Mouse (Mus musculus): Measurements from ENCODE around the gene Slco3a1. TPM values are rescaled to one million over a fixed set of nuclear protein-coding genes. Genes with fewer than 3 reads are reported as not detected.

Slco3a1 gene
- polyA plus RNA-seq, 1 experiment from 2014 or later = 11.2 TPM

DNA sequence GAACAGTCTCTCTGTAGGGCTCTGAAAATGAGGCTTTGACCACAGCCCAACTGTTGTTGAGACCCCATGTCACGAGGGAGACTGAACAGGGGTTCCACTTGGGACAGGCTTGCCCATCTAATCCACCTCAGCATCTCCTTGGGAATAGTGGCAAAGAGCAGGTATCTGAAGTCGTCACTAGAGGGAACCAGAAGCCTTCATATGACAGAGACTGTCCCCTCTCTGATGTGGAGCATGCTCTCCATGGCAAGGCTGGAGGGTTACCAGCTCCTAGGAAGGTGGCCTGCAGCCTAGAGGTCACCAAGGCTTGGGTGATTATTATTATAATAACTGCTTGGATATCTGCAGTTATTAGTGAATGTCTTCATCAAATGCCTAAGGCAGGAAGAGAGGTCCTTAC lies 183.4 kb downstream of the Slco3a1 start:
- H3K27me3 ChIP-seq = peaks cover 30% of the 10 kb centered on the region
- no peaks in the 10 kb centered on the region for H3K9me3 ChIP-seq

DNA sequence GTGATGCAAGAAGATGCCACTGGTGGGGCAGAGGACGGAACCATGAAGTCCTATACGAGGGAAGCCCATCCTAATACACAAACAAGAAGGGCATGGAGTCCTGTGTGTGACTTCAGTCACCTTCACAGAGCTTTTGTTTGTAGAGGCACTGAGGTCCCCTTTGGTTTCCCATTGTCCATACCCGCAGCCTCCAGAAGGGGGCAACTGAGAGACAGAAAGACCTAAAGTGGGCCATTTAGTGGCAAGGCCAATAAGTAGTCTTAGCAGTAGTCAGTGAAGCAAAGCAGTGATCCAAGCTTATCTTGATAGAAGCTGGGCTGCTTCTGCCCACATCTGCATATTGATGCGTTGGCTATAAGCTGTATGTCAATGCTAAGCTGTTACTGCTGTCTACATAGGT lies 184.9 kb downstream of the Slco3a1 start:
- Histone ChIP-seq H3K9ac (no peak overlapping the region), H3K36me3 (no peaks in the 10 kb centered on the region)
- WGBS = 70% methylated on average over 4 of the region's 4 CpGs

More for the DNA sequence above, 183.4 kb downstream of the Slco3a1 start:
- WGBS = 26% methylated on average over 2 of the region's 2 CpGs
- no peak overlapping the region for H3K27ac ChIP-seq
- H3K36me3 ChIP-seq = no peaks in the 10 kb centered on the region
- ATAC-seq (ENCODE audit: low FRiP score, low read depth) = peak; percentile 66; the same call in 1 of the 2 replicates
- peaks cover 17% of the 10 kb centered on the region for H3K4me1 ChIP-seq
- no peak overlapping the region for H3K4me2 ChIP-seq (replicated peaks)
- H3K4me3 ChIP-seq = no peak overlapping the region
- no peak overlapping the region for H3K9ac ChIP-seq

DNA sequence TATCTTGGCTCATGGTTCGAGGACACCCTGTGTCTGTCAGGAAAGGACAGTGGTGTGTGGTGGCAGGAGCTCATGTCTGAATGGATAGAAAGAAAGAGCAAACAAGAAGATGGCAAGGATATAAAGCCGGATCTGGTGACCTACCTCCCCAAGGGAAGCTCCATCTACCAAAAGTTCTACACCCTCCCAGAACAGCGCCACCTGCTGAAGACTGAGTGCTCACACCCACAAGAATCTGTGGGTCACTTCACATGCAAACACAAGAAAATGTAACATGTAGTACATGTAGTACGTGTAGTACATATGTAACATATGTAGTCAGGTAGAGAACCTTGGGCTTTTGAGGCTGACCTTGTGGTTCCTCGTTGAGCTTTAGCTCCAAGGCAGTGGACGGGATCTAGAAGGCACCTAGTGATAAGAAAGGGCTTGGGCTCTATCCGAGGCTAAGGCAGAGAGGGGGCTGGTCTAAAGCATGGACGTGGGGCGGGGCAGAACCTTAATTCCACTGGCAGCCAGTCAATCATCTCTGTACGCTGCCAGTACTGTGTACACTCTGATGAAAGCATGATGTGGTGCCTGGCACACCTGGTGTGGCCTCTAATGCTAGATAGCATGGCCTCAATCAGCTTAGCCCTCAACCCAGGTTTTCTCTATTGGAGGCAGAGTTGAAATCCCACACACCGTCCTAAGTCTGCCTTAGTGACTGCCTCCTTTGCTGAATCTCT lies 186.2 kb downstream of the Slco3a1 start:
- WGBS = 84% methylated on average over 11 of the region's 11 CpGs
- Histone ChIP-seq H3K27me3 (peaks cover 20% of the 10 kb centered on the region; the same call in 1 of the 2 replicates), H3K4me1 (peaks cover 15% of the 10 kb centered on the region), H3K9me3 (no peaks in the 10 kb centered on the region), H3K4me3 (no peak overlapping the region), H3K27ac (no peak overlapping the region), H3K36me3 (no peaks in the 10 kb centered on the region), H3K9ac (no peak overlapping the region), H3K4me2 (replicated peaks) (no peak overlapping the region)
- ATAC-seq (ENCODE audit: low FRiP score, low read depth) = no peak

More for the DNA sequence above, 184.9 kb downstream of the Slco3a1 start:
- H3K27ac ChIP-seq = no peak overlapping the region
- no peak overlapping the region for H3K4me3 ChIP-seq
- no peaks in the 10 kb centered on the region for H3K9me3 ChIP-seq
- peaks cover 20% of the 10 kb centered on the region; the same call in 1 of the 2 replicates for H3K27me3 ChIP-seq
- H3K4me1 ChIP-seq = peaks cover 15% of the 10 kb centered on the region
- no peak overlapping the region for H3K4me2 ChIP-seq (replicated peaks)
- no peak for ATAC-seq (ENCODE audit: low FRiP score, low read depth)

DNA sequence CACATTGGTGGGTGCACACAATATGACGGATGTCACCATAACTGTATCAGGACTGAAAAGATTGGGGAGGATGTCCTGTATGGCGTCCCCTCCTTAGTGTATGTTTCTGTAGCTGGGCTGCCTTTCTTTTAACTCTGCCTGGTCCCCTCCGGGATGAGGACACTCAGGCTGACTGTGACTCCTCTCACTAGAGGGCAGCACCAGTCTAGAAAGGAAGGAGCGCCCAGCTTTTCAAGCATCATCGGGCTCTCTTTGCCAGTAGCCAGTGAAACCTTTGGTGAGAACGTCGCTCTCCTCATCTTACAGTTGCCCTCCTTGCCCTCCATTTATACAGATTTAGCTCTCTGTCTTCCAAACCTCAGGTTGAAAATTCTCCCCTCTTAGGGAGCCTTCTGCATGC lies 187.2 kb downstream of the Slco3a1 start:
- Histone ChIP-seq H3K4me2 (replicated peaks) (no peak overlapping the region), H3K4me3 (no peak overlapping the region), H3K27ac (no peak overlapping the region), H3K9me3 (no peaks in the 10 kb centered on the region), H3K4me1 (peaks cover 14% of the 10 kb centered on the region), H3K9ac (no peak overlapping the region), H3K36me3 (no peaks in the 10 kb centered on the region), H3K27me3 (peaks cover 13% of the 10 kb centered on the region; the same call in 1 of the 2 replicates)
- ATAC-seq (ENCODE audit: low FRiP score, low read depth) = no peak
- 36% methylated on average over 7 of the region's 7 CpGs for WGBS

- no peak overlapping the region for H3K9ac ChIP-seq
- no peaks in the 10 kb centered on the region for H3K36me3 ChIP-seq
- 26% methylated on average over 4 of the region's 4 CpGs for WGBS
- no peak overlapping the region for H3K4me3 ChIP-seq
- H3K27me3 ChIP-seq = peaks cover 13% of the 10 kb centered on the region; the same call in 1 of the 2 replicates
- no peak for ATAC-seq (ENCODE audit: low FRiP score, low read depth)
- no peaks in the 10 kb centered on the region for H3K9me3 ChIP-seq
- H3K27ac ChIP-seq = no peak overlapping the region
- 0 out of 2 replicates have a peak, but pooled peaks cover 3% of the 10 kb centered on the region for H3K4me1 ChIP-seq
- no peak overlapping the region for H3K4me2 ChIP-seq (replicated peaks)
These were observed 189.0 kb downstream of the Slco3a1 start for GRCm38 (mm10) chr7:74365623-74366022.

GRCm38 (mm10) chr7:74364956-74365355 lies 189.6 kb downstream of the Slco3a1 start:
- Histone ChIP-seq H3K4me3 (no peak overlapping the region), H3K27me3 (peaks cover 11% of the 10 kb centered on the region; the same call in 1 of the 2 replicates), H3K36me3 (no peaks in the 10 kb centered on the region), H3K27ac (no peak overlapping the region), H3K9me3 (no peaks in the 10 kb centered on the region), H3K4me1 (0 out of 2 replicates have a peak, but pooled peaks cover 3% of the 10 kb centered on the region), H3K9ac (no peak overlapping the region), H3K4me2 (replicated peaks) (no peak overlapping the region)
- no peak for ATAC-seq (ENCODE audit: low FRiP score, low read depth)
- WGBS = 89% methylated on average over 3 of the region's 3 CpGs

DNA sequence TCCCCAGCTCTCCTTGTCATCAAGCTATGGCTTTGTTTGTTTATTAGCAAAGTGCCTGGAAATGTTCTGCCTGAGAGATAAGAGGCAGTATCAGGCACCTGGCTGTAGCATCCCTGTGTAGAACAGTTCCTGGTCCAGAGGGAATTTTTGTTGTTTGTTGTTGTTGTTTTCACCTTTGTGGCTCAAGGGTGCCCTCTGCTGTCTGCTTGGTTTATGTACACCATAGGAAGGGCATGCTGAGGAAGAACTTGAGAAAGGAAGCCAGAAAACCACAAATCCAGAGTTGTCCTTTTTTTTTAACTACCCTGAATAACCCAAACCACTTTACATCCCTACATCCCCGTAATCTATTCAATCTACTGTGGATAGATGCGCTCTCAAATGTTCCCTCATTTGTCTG lies 191.1 kb downstream of the Slco3a1 start:
- no peaks in the 10 kb centered on the region for H3K4me1 ChIP-seq
- no peaks in the 10 kb centered on the region for H3K9me3 ChIP-seq
- no peak overlapping the region for H3K27ac ChIP-seq
- no peak overlapping the region for H3K4me2 ChIP-seq (replicated peaks)
- 79% methylated on average over 2 of the region's 2 CpGs for WGBS
- H3K27me3 ChIP-seq = peaks cover 4% of the 10 kb centered on the region; the same call in 1 of the 2 replicates
- no peak overlapping the region for H3K4me3 ChIP-seq
- ATAC-seq (ENCODE audit: low FRiP score, low read depth) = no peak
- no peak overlapping the region for H3K9ac ChIP-seq
- no peaks in the 10 kb centered on the region for H3K36me3 ChIP-seq

- no peaks in the 10 kb centered on the region for H3K9me3 ChIP-seq
- ATAC-seq (ENCODE audit: low FRiP score, low read depth) = no peak
- 75% methylated on average over 2 of the region's 2 CpGs for WGBS
These were observed 192.9 kb downstream of the Slco3a1 start for GRCm38 (mm10) chr7:74361677-74362076.

GRCm38 (mm10) chr7:74357027-74357426 lies 197.6 kb downstream of the Slco3a1 start:
- Histone ChIP-seq H3K4me1 (peaks cover 21% of the 10 kb centered on the region), H3K9me3 (no peaks in the 10 kb centered on the region), H3K4me2 (replicated peaks) (no peak overlapping the region), H3K36me3 (no peaks in the 10 kb centered on the region), H3K27ac (no peak overlapping the region), H3K4me3 (no peak overlapping the region), H3K27me3 (no peaks in the 10 kb centered on the region), H3K9ac (no peak overlapping the region)
- ATAC-seq (ENCODE audit: low FRiP score, low read depth) = no peak

More at GRCm38 (mm10) chr7:74361677-74362076, 192.9 kb downstream of the Slco3a1 start:
- Histone ChIP-seq H3K4me2 (replicated peaks) (no peak overlapping the region), H3K4me3 (no peak overlapping the region), H3K36me3 (no peaks in the 10 kb centered on the region), H3K27ac (no peak overlapping the region), H3K27me3 (no peaks in the 10 kb centered on the region), H3K4me1 (no peaks in the 10 kb centered on the region), H3K9ac (no peak overlapping the region)

- 49% methylated on average over 8 of the region's 8 CpGs for WGBS
- H3K27ac ChIP-seq = peak overlapping the region; percentile 70
- H3K4me3 ChIP-seq = no peak overlapping the region
- ATAC-seq (ENCODE audit: low FRiP score, low read depth) = peak; percentile 46; the same call in 1 of the 2 replicates
- no peaks in the 10 kb centered on the region for H3K36me3 ChIP-seq
- H3K4me1 ChIP-seq = peaks cover 21% of the 10 kb centered on the region
- H3K9ac ChIP-seq = peak overlapping the region; percentile 39; the same call in 1 of the 2 replicates
- no peak overlapping the region for H3K4me2 ChIP-seq (replicated peaks)
- H3K27me3 ChIP-seq = no peaks in the 10 kb centered on the region
- H3K9me3 ChIP-seq = no peaks in the 10 kb centered on the region
These were observed 199.9 kb downstream of the Slco3a1 start for GRCm38 (mm10) chr7:74354527-74355256.

- Histone ChIP-seq H3K27me3 (no peaks in the 10 kb centered on the region), H3K36me3 (no peaks in the 10 kb centered on the region), H3K4me3 (no peak overlapping the region), H3K9ac (peak overlapping the region; percentile 39; the same call in 1 of the 2 replicates), H3K4me2 (replicated peaks) (no peak overlapping the region; the same call in 1 of the 2 replicates), H3K9me3 (no peaks in the 10 kb centered on the region), H3K27ac (peak overlapping the region; percentile 70), H3K4me1 (peaks cover 21% of the 10 kb centered on the region)
- WGBS = 22% methylated on average over 13 of the region's 13 CpGs
- ATAC-seq (ENCODE audit: low FRiP score, low read depth) = no peak
These were observed 200.7 kb downstream of the Slco3a1 start for GRCm38 (mm10) chr7:74353707-74354468.
